Mouse (Mus musculus) bone marrow, adult 2 months (tissue): ENCODE results near the gene Kcnn1.

Experiments used
- CTCF ChIP-seq: fragments of 200-500 bp; IDR thresholded peaks from 2 replicates; pipeline ENCODE4 v1.5.1; 2011; ENCODE audit warnings: low read length, control low read depth; ENCODE audit not compliant: control insufficient read depth, insufficient read depth
- POLR2A ChIP-seq: fragments of 200-500 bp; IDR thresholded peaks from 2 replicates; pipeline ENCODE4 v1.6.1; 2011; ENCODE audit warnings: low read depth, mild to moderate bottlenecking, control low read depth, low read length, borderline replicate concordance; ENCODE audit not compliant: control insufficient read depth

- TF ChIP-seq POLR2A, result no peak; the same call in 1 of the 2 replicates
- TF ChIP-seq CTCF, result no peak
Observed at GRCm38 (mm10) chr8:70842484-70842883, 20.6 kb downstream of the Kcnn1 start.
